Mouse (Mus musculus): Measurements from ENCODE around the gene Sele. TPM values are rescaled to one million over a fixed set of nuclear protein-coding genes. Genes with fewer than 3 reads are reported as not detected.

The Sele gene
- polyA plus RNA-seq, 1 experiment from 2014 or later = not detected

DNA sequence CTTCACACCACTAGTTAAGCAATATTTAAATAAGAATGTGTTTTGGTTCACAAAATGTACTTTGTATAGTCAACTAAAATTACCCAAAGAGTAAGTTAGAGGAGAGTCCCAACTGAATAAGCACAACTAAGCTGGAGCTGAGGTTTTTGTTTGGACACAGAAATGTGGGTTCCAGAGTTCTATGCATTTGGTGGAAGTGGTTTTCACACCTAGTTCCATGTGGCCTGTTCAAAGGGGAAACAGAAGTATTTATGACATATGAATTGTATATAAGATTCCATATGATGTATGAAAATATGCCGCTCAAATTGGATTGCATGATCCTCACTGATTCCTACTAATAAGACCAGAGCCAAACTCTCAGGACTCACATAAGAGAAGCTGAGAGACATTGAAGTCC is 27.4 kb downstream of the Sele start:
- Histone ChIP-seq H3K4me1 (ENCODE audit: control insufficient read depth, insufficient read depth, low read length) (no peaks in the 10 kb centered on the region), H3K9ac (replicated peaks; ENCODE audit: low read length) (no peak overlapping the region), H3K27ac (replicated peaks; ENCODE audit: low read depth, low read length) (no peak overlapping the region), H3K4me2 (ENCODE audit: low read length) (no peak overlapping the region), H3K36me3 (ENCODE audit: control insufficient read depth, insufficient read depth, low read length) (no peaks in the 10 kb centered on the region), H3K27me3 (ENCODE audit: control insufficient read depth, insufficient read depth, low read length) (no peaks in the 10 kb centered on the region), H3K9me3 (ENCODE audit: control insufficient read depth, low read length) (no peaks in the 10 kb centered on the region), H3K4me3 (replicated peaks; ENCODE audit: low read depth, low read length) (no peak overlapping the region)
- no peak for DNase-seq
- ATAC-seq (ENCODE audit: low FRiP score, low TSS enrichment) = no peak
- 98% methylated on average over 1 of the region's 1 CpGs for WGBS

GRCm38 (mm10) chr1:164076441-164076840 is 28.4 kb downstream of the Sele start:
- 57% methylated on average over 1 of the region's 1 CpGs for WGBS
- H3K27ac ChIP-seq (replicated peaks; ENCODE audit: low read depth, low read length) = no peak overlapping the region
- no peak for ATAC-seq (ENCODE audit: low FRiP score, low TSS enrichment)
- no peaks in the 10 kb centered on the region for H3K36me3 ChIP-seq (ENCODE audit: control insufficient read depth, insufficient read depth, low read length)
- H3K9ac ChIP-seq (replicated peaks; ENCODE audit: low read length) = no peak overlapping the region
- no peak overlapping the region for H3K4me3 ChIP-seq (replicated peaks; ENCODE audit: low read depth, low read length)
- H3K4me2 ChIP-seq (ENCODE audit: low read length) = no peak overlapping the region
- no peak for DNase-seq
- H3K4me1 ChIP-seq (ENCODE audit: control insufficient read depth, insufficient read depth, low read length) = no peaks in the 10 kb centered on the region
- no peaks in the 10 kb centered on the region for H3K27me3 ChIP-seq (ENCODE audit: control insufficient read depth, insufficient read depth, low read length)
- no peaks in the 10 kb centered on the region for H3K9me3 ChIP-seq (ENCODE audit: control insufficient read depth, low read length)

GRCm38 (mm10) chr1:164077031-164077430 is 29.0 kb downstream of the Sele start:
- no peak overlapping the region for H3K9ac ChIP-seq (replicated peaks; ENCODE audit: low read length)
- no peaks in the 10 kb centered on the region for H3K36me3 ChIP-seq (ENCODE audit: control insufficient read depth, insufficient read depth, low read length)
- H3K9me3 ChIP-seq (ENCODE audit: control insufficient read depth, low read length) = no peaks in the 10 kb centered on the region
- ATAC-seq (ENCODE audit: low FRiP score, low TSS enrichment) = no peak
- no peaks in the 10 kb centered on the region for H3K4me1 ChIP-seq (ENCODE audit: control insufficient read depth, insufficient read depth, low read length)
- H3K4me3 ChIP-seq (replicated peaks; ENCODE audit: low read depth, low read length) = no peak overlapping the region
- H3K27me3 ChIP-seq (ENCODE audit: control insufficient read depth, insufficient read depth, low read length) = no peaks in the 10 kb centered on the region
- H3K27ac ChIP-seq (replicated peaks; ENCODE audit: low read depth, low read length) = no peak overlapping the region
- WGBS = 93% methylated on average over 3 of the region's 3 CpGs
- H3K4me2 ChIP-seq (ENCODE audit: low read length) = no peak overlapping the region
- DNase-seq = no peak

DNA sequence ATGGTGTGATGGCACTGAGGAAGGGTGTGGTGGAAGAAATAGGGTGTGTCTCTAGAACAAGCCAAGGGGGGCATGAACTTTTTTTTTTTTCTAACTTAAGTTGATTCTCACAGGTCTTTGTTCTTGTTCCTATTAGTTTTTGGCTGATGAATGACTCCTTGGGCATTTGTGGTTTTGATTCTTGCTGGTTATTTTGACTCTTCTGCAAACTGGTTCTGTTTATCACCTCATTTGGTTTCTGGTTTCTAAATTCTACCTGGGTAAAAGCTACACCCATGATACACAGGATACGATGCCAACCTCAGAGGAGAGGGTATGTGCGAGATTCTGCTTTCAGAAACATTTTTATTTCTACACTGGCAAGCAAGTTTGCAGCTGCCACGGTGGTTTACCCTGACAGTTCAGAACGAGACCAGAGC is 30.3 kb downstream of the Sele start:
- Histone ChIP-seq H3K27ac (replicated peaks; ENCODE audit: low read depth, low read length) (no peak overlapping the region), H3K9me3 (ENCODE audit: control insufficient read depth, low read length) (no peaks in the 10 kb centered on the region), H3K4me1 (ENCODE audit: control insufficient read depth, insufficient read depth, low read length) (no peaks in the 10 kb centered on the region), H3K4me2 (ENCODE audit: low read length) (no peak overlapping the region), H3K4me3 (replicated peaks; ENCODE audit: low read depth, low read length) (no peak overlapping the region), H3K36me3 (ENCODE audit: control insufficient read depth, insufficient read depth, low read length) (no peaks in the 10 kb centered on the region), H3K9ac (replicated peaks; ENCODE audit: low read length) (no peak overlapping the region), H3K27me3 (ENCODE audit: control insufficient read depth, insufficient read depth, low read length) (no peaks in the 10 kb centered on the region)
- 93% methylated on average over 4 of the region's 4 CpGs for WGBS
- DNase-seq (no peak), ATAC-seq (ENCODE audit: low FRiP score, low TSS enrichment) (no peak)

GRCm38 (mm10) chr1:164079091-164079490 is 31.1 kb downstream of the Sele start:
- H3K27me3 ChIP-seq (ENCODE audit: control insufficient read depth, insufficient read depth, low read length) = no peaks in the 10 kb centered on the region
- H3K4me3 ChIP-seq (replicated peaks; ENCODE audit: low read depth, low read length) = no peak overlapping the region
- no peak overlapping the region for H3K4me2 ChIP-seq (ENCODE audit: low read length)
- no peaks in the 10 kb centered on the region for H3K36me3 ChIP-seq (ENCODE audit: control insufficient read depth, insufficient read depth, low read length)
- no peaks in the 10 kb centered on the region for H3K4me1 ChIP-seq (ENCODE audit: control insufficient read depth, insufficient read depth, low read length)
- H3K9me3 ChIP-seq (ENCODE audit: control insufficient read depth, low read length) = no peaks in the 10 kb centered on the region
- H3K9ac ChIP-seq (replicated peaks; ENCODE audit: low read length) = no peak overlapping the region
- 91% methylated on average over 11 of the region's 11 CpGs for WGBS
- no peak overlapping the region for H3K27ac ChIP-seq (replicated peaks; ENCODE audit: low read depth, low read length)
- DNase-seq (no peak), ATAC-seq (ENCODE audit: low FRiP score, low TSS enrichment) (no peak)

DNA sequence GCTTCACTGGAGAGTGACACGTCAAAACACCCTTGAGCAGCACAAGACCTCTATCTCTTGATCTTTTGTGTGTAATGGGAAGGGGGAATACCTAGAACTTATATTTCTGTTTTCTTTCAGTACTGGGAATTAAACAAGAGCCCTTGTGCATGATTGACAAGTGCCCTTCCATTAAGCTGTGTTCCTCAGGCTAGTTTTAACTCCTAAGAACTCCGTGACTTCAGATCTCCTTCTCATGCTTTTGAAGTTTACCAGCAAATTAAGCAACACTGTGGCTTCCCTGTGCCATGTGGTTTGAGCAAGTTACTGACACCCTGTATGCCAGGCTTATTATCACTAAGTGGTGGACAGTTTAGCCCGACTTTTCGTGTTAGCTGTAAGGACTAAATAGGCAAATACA is 35.0 kb downstream of the Sele start:
- ATAC-seq (ENCODE audit: low FRiP score, low TSS enrichment) (no peak), DNase-seq (no peak)
- Histone ChIP-seq H3K4me3 (replicated peaks; ENCODE audit: low read depth, low read length) (no peak overlapping the region), H3K9ac (replicated peaks; ENCODE audit: low read length) (no peak overlapping the region), H3K4me1 (ENCODE audit: control insufficient read depth, insufficient read depth, low read length) (no peaks in the 10 kb centered on the region), H3K36me3 (ENCODE audit: control insufficient read depth, insufficient read depth, low read length) (no peaks in the 10 kb centered on the region), H3K9me3 (ENCODE audit: control insufficient read depth, low read length) (no peaks in the 10 kb centered on the region), H3K4me2 (ENCODE audit: low read length) (no peak overlapping the region), H3K27ac (replicated peaks; ENCODE audit: low read depth, low read length) (no peak overlapping the region), H3K27me3 (ENCODE audit: control insufficient read depth, insufficient read depth, low read length) (no peaks in the 10 kb centered on the region)
- WGBS = 95% methylated on average over 4 of the region's 4 CpGs

DNA sequence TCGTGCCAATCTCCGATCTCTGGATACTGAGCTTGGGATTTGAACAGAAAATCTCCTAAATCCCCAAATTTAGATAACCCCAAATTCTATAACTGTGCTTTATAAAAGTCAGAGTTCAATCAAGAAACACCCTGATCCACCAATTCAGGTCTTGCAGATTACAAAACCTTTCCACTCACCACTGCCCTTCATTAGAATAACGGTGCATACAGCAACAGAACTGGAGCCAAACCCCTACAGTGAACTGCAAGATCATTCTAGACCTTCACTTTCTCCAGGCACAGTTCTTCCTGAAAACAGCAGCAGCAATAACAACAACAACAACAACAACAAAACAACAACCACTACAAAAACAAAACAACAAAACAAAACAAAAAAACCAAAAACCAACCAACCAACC is 38.8 kb downstream of the Sele start:
- Histone ChIP-seq H3K27ac (replicated peaks; ENCODE audit: low read depth, low read length) (no peak overlapping the region), H3K9ac (replicated peaks; ENCODE audit: low read length) (no peak overlapping the region), H3K4me1 (ENCODE audit: control insufficient read depth, insufficient read depth, low read length) (no peaks in the 10 kb centered on the region), H3K9me3 (ENCODE audit: control insufficient read depth, low read length) (no peaks in the 10 kb centered on the region), H3K4me3 (replicated peaks; ENCODE audit: low read depth, low read length) (no peak overlapping the region), H3K4me2 (ENCODE audit: low read length) (no peak overlapping the region), H3K36me3 (ENCODE audit: control insufficient read depth, insufficient read depth, low read length) (no peaks in the 10 kb centered on the region), H3K27me3 (ENCODE audit: control insufficient read depth, insufficient read depth, low read length) (no peaks in the 10 kb centered on the region)
- WGBS = 85% methylated on average over 3 of the region's 3 CpGs
- ATAC-seq (ENCODE audit: low FRiP score, low TSS enrichment) (no peak), DNase-seq (no peak)

- no peaks in the 10 kb centered on the region for H3K27me3 ChIP-seq (ENCODE audit: control insufficient read depth, insufficient read depth, low read length)
- no peak overlapping the region for H3K27ac ChIP-seq (replicated peaks; ENCODE audit: low read depth, low read length)
- H3K36me3 ChIP-seq (ENCODE audit: control insufficient read depth, insufficient read depth, low read length) = no peaks in the 10 kb centered on the region
- DNase-seq (no peak), ATAC-seq (ENCODE audit: low FRiP score, low TSS enrichment) (no peak)
- no peak overlapping the region for H3K9ac ChIP-seq (replicated peaks; ENCODE audit: low read length)
- H3K4me3 ChIP-seq (replicated peaks; ENCODE audit: low read depth, low read length) = no peak overlapping the region
- no peaks in the 10 kb centered on the region for H3K4me1 ChIP-seq (ENCODE audit: control insufficient read depth, insufficient read depth, low read length)
- H3K4me2 ChIP-seq (ENCODE audit: low read length) = no peak overlapping the region
- H3K9me3 ChIP-seq (ENCODE audit: control insufficient read depth, low read length) = no peaks in the 10 kb centered on the region
- 95% methylated on average over 5 of the region's 5 CpGs for WGBS
Observed at GRCm38 (mm10) chr1:164087872-164088271, 39.8 kb downstream of the Sele start.

GRCm38 (mm10) chr1:164096780-164097179 is 48.7 kb downstream of the Sele start:
- H3K27me3 ChIP-seq (ENCODE audit: control insufficient read depth, insufficient read depth, low read length) = no peaks in the 10 kb centered on the region
- DNase-seq (no peak), ATAC-seq (ENCODE audit: low FRiP score, low TSS enrichment) (no peak)
- no peaks in the 10 kb centered on the region for H3K36me3 ChIP-seq (ENCODE audit: control insufficient read depth, insufficient read depth, low read length)
- no peak overlapping the region for H3K4me2 ChIP-seq (ENCODE audit: low read length)
- H3K4me3 ChIP-seq (replicated peaks; ENCODE audit: low read depth, low read length) = no peak overlapping the region
- H3K9ac ChIP-seq (replicated peaks; ENCODE audit: low read length) = no peak overlapping the region
- WGBS = 78% methylated on average over 6 of the region's 6 CpGs
- H3K4me1 ChIP-seq (ENCODE audit: control insufficient read depth, insufficient read depth, low read length) = no peaks in the 10 kb centered on the region
- H3K27ac ChIP-seq (replicated peaks; ENCODE audit: low read depth, low read length) = no peak overlapping the region
- no peaks in the 10 kb centered on the region for H3K9me3 ChIP-seq (ENCODE audit: control insufficient read depth, low read length)

Data from midbrain, embryonic 14.5 days (tissue).